Mouse (Mus musculus): ENCODE measurements around the gene Tmem132b.

Tmem132b gene

GRCm38 (mm10) chr5:125588876-125589667 is 57.5 kb downstream of the Tmem132b start:
- ChIA-PET CTCF (interaction anchor here in 3 of 4 experiments (0.5 to 3.2 kb wide), 12 partner anchors 9 to 1020 kb away, joined by 3 to 19 read pairs (median 5); no protein-coding TSS in a partner anchor), POLR2A (interaction anchor here (0.5 to 2.0 kb wide), 16 partner anchors 10 to 1329 kb away, joined by 3 to 6 read pairs (median 3); no protein-coding TSS in a partner anchor)

- POLR2A ChIA-PET = no interaction called here
- CTCF ChIA-PET = no interaction called here
Measured at GRCm38 (mm10) chr5:125598056-125598455, 66.5 kb downstream of the Tmem132b start.

GRCm38 (mm10) chr5:125607146-125607545 is 75.6 kb downstream of the Tmem132b start:
- POLR2A ChIA-PET = interaction anchor here in 2 of 4 experiments (0.7 kb wide), 2 partner anchors 76 to 282 kb away, joined by 3 read pairs; partner anchors contain the start of gene Tmem132b (in 1 of the 2)
- CTCF ChIA-PET = interaction anchor here in 1 of 4 experiments (1.0 kb wide), 1 partner anchor 9 kb away, joined by 4 read pairs; no protein-coding TSS in a partner anchor

GRCm38 (mm10) chr5:125609968-125610367 is 78.4 kb downstream of the Tmem132b start:
- ChIA-PET CTCF (no interaction called here), POLR2A (no interaction called here)

GRCm38 (mm10) chr5:125612460-125612859 is 80.9 kb downstream of the Tmem132b start:
- POLR2A ChIA-PET = no interaction called here
- CTCF ChIA-PET = interaction anchor here in 3 of 4 experiments (0.6 kb wide), 3 partner anchors 11 to 261 kb away, joined by 3 read pairs; no protein-coding TSS in a partner anchor

GRCm38 (mm10) chr5:125613136-125613535 is 81.6 kb downstream of the Tmem132b start:
- POLR2A ChIA-PET = no interaction called here

GRCm38 (mm10) chr5:125614348-125614747 is 82.8 kb downstream of the Tmem132b start:
- ChIA-PET POLR2A (no interaction called here), CTCF (interaction anchor here in 3 of 4 experiments (0.5 to 0.8 kb wide), 4 partner anchors 169 to 1321 kb away, joined by 3 to 5 read pairs (median 3); no protein-coding TSS in a partner anchor)

More at GRCm38 (mm10) chr5:125613136-125613535, 81.6 kb downstream of the Tmem132b start:
- CTCF ChIA-PET = interaction anchor here in 3 of 4 experiments (0.5 to 0.8 kb wide), 4 partner anchors 12 to 450 kb away, joined by 3 to 4 read pairs (median 4); no protein-coding TSS in a partner anchor

- ChIA-PET POLR2A (no interaction called here), CTCF (interaction anchor here in 2 of 4 experiments (0.6 to 0.9 kb wide), 3 partner anchors 10 to 1433 kb away, joined by 3 to 17 read pairs (median 4); no protein-coding TSS in a partner anchor)
Measured at GRCm38 (mm10) chr5:125617050-125617449, 85.5 kb downstream of the Tmem132b start.

GRCm38 (mm10) chr5:125627816-125628348 is 96.3 kb downstream of the Tmem132b start:
- ChIA-PET POLR2A (no interaction called here), CTCF (no interaction called here)

- POLR2A ChIA-PET = no interaction called here
- CTCF ChIA-PET = interaction anchor here in 2 of 4 experiments (0.6 to 0.9 kb wide), 2 partner anchors 40 to 55 kb away, joined by 3 to 4 read pairs; no protein-coding TSS in a partner anchor
Measured at GRCm38 (mm10) chr5:125634666-125635065, 103.1 kb downstream of the Tmem132b start.

GRCm38 (mm10) chr5:125640966-125641365 is 109.4 kb downstream of the Tmem132b start:
- CTCF ChIA-PET = no interaction called here

GRCm38 (mm10) chr5:125641531-125642147 is 110.1 kb downstream of the Tmem132b start:
- CTCF ChIA-PET = no interaction called here
- POLR2A ChIA-PET = interaction anchor here in 1 of 4 experiments (0.7 kb wide), 1 partner anchor 18 kb away, joined by 4 read pairs; no protein-coding TSS in a partner anchor

More at GRCm38 (mm10) chr5:125640966-125641365, 109.4 kb downstream of the Tmem132b start:
- POLR2A ChIA-PET = interaction anchor here in 1 of 4 experiments (0.7 kb wide), 1 partner anchor 18 kb away, joined by 4 read pairs; no protein-coding TSS in a partner anchor

GRCm38 (mm10) chr5:125648236-125648635 is 116.7 kb downstream of the Tmem132b start:
- POLR2A ChIA-PET = no interaction called here

GRCm38 (mm10) chr5:125649982-125650381 is 118.4 kb downstream of the Tmem132b start:
- CTCF ChIA-PET = no interaction called here
- POLR2A ChIA-PET = no interaction called here

More at GRCm38 (mm10) chr5:125648236-125648635, 116.7 kb downstream of the Tmem132b start:
- CTCF ChIA-PET = interaction anchor here in 1 of 4 experiments (0.6 kb wide), 1 partner anchor 1242 kb away, joined by 4 read pairs; no protein-coding TSS in a partner anchor

GRCm38 (mm10) chr5:125658101-125658500 is 126.5 kb downstream of the Tmem132b start:
- ChIA-PET POLR2A (interaction anchor here in 1 of 4 experiments (0.6 to 0.7 kb wide), 2 partner anchors 594 to 878 kb away, joined by 3 to 4 read pairs; no protein-coding TSS in a partner anchor), CTCF (interaction anchor here in 2 of 4 experiments (0.6 to 1.0 kb wide), 3 partner anchors 11 to 106 kb away, joined by 3 to 6 read pairs (median 5); no protein-coding TSS in a partner anchor)

- POLR2A ChIA-PET = interaction anchor here in 2 of 4 experiments (0.5 to 0.6 kb wide), 3 partner anchors 16 to 1537 kb away, joined by 4 read pairs; no protein-coding TSS in a partner anchor
- CTCF ChIA-PET = interaction anchor here (0.6 to 1.0 kb wide), 6 partner anchors 10 to 305 kb away, joined by 3 to 10 read pairs (median 4); no protein-coding TSS in a partner anchor
Measured at GRCm38 (mm10) chr5:125658959-125659749, 127.6 kb downstream of the Tmem132b start.

GRCm38 (mm10) chr5:125675623-125676022 is 144.0 kb downstream of the Tmem132b start:
- CTCF ChIA-PET = interaction anchor here in 1 of 4 experiments (0.5 to 0.6 kb wide), 2 partner anchors 70 to 930 kb away, joined by 3 to 4 read pairs; no protein-coding TSS in a partner anchor
- POLR2A ChIA-PET = no interaction called here
